Mouse (Mus musculus): ENCODE results near the gene Grin3a. TPM values are rescaled to one million over a fixed set of nuclear protein-coding genes. Genes with fewer than 3 reads are reported as not detected.

Grin3a gene
- 0.03 and 0.05 TPM in 2 replicates for polyA plus RNA-seq (2015; fragmentation: Nextera tagmentation; extraction: Ambion mirVana)

DNA sequence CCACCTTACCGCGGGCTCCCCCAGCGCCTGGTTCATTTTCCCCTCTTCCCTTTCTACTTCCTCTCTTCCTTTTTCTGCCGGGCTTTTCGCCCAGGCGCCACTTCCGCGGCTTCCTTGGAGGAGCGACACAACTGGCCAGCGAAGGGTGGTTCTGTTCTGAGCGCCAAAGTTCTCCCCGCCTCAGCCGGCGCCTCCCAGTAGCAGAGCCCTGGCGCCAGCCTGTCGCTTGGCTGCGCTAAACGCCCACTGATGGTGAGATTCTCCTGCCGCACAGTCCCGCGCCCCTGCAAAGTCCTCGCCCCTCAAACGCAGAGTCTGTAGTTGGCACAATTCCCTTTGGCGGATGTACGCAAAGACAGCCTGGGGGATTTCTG lies at the start of gene Grin3a:
Grin3a (minus strand) TSS at position 133 of the 374 bp plus-strand sequence.
- H3K4me3 ChIP-seq (replicated peaks), result peak within 1 kb of the TSS; percentile 37
- H3K27ac ChIP-seq, result no peak within 1 kb of the TSS
- DNase-seq, result no peak
- H3K9ac ChIP-seq, result no peak within 1 kb of the TSS
- ATAC-seq (ENCODE audit: low read depth), result no peak
- H3K9me3 ChIP-seq (replicated peaks), result no peaks in the 10 kb centered on the region
- no peaks in the 10 kb centered on the region for H3K36me3 ChIP-seq
- H3K27me3 ChIP-seq, result peaks cover 48% of the 10 kb centered on the region
- no peaks in the 10 kb centered on the region for H3K4me1 ChIP-seq (replicated peaks)
- peak within 1 kb of the TSS; percentile 51 for H3K4me2 ChIP-seq
- 2% methylated on average over 23 of the region's 25 CpGs for WGBS (ENCODE audit: insufficient replicate concordance)

DNA sequence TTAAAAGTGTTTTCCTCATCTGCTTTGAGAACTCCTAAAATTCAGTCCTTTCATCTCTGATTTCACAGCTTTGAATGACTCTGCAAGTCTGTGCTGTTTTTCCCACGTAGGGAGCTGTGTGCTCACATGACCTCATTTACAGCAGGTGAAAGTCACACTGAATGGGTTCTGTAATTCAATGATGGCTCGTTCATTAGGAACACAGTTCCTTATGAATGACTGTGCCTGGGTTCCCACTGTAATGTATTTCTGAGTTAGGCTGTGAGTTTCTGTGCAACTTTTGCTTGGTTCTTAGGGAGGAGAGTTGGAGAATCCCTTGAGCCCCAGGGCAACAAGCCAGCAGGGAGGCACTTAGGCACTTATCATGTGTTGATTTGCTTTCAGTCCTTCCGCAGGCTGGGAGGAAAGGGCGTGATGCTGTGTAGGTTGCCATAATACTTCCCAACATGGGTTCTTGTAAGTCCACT lies 46.3 kb upstream of the Grin3a start:
- no peak overlapping the region for H3K27ac ChIP-seq
- ATAC-seq (ENCODE audit: low read depth), result no peak
- no peaks in the 10 kb centered on the region for H3K9me3 ChIP-seq (replicated peaks)
- no peak overlapping the region for H3K4me3 ChIP-seq (replicated peaks)
- no peaks in the 10 kb centered on the region for H3K27me3 ChIP-seq
- H3K4me2 ChIP-seq, result no peak overlapping the region
- no peaks in the 10 kb centered on the region for H3K4me1 ChIP-seq (replicated peaks)
- 22% methylated on average over 4 of the region's 4 CpGs for WGBS (ENCODE audit: insufficient replicate concordance)
- no peak for DNase-seq
- no peak overlapping the region for H3K9ac ChIP-seq
- H3K36me3 ChIP-seq, result no peaks in the 10 kb centered on the region

DNA sequence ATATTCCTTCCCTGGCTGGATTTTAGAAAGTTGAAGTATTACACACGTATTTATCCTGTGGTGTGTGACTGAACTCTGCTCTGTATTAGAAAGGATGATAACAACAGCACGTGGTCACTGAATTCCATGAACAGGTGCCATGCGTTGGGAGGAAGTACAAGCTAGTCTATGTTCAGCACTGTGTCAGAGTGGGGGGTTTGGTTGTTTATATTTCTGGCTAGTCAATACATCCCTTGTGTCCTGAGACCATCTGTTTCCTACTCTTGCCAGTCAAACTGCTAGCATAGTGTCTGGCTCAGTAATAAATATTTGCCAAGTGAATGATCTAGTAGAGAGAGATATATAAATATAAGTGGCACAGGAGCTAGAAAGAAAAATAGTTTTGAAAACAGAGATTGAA lies 31.5 kb upstream of the Grin3a start:
- DNase-seq, result no peak
- Histone ChIP-seq H3K9ac (no peak overlapping the region), H3K36me3 (no peaks in the 10 kb centered on the region), H3K27me3 (no peaks in the 10 kb centered on the region), H3K4me2 (no peak overlapping the region), H3K4me3 (replicated peaks) (no peak overlapping the region), H3K27ac (no peak overlapping the region), H3K4me1 (replicated peaks) (no peaks in the 10 kb centered on the region), H3K9me3 (replicated peaks) (no peaks in the 10 kb centered on the region)
- WGBS (ENCODE audit: insufficient replicate concordance), result 40% methylated on average over 3 of the region's 3 CpGs
- ATAC-seq (ENCODE audit: low read depth), result no peak

DNA sequence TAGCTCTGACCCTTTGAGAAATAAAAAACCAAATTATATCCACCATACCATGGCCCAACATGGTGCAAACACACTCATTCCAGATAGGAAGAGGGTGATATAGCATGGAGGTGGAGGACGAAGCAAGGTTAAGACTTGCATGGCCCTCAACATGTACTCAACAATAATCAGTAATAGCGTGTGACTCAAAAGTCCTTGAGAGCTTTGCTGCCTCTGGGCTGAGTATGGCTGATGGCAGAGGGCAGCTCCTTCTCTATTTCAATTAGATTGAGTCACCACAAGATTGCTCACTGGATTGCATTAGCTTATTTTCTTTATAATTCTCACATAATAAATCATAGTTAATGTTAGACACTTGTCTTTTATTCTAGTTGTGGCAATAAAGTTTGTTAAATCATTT lies 15.1 kb upstream of the Grin3a start:
- no peak for DNase-seq
- WGBS (ENCODE audit: insufficient replicate concordance), result 69% methylated on average over 2 of the region's 2 CpGs
- no peak overlapping the region for H3K4me2 ChIP-seq
- no peaks in the 10 kb centered on the region for H3K36me3 ChIP-seq
- H3K4me3 ChIP-seq (replicated peaks), result no peak overlapping the region
- H3K9me3 ChIP-seq (replicated peaks), result no peaks in the 10 kb centered on the region
- no peak overlapping the region for H3K9ac ChIP-seq
- no peaks in the 10 kb centered on the region for H3K4me1 ChIP-seq (replicated peaks)
- no peak for ATAC-seq (ENCODE audit: low read depth)
- H3K27me3 ChIP-seq, result no peaks in the 10 kb centered on the region
- no peak overlapping the region for H3K27ac ChIP-seq

DNA sequence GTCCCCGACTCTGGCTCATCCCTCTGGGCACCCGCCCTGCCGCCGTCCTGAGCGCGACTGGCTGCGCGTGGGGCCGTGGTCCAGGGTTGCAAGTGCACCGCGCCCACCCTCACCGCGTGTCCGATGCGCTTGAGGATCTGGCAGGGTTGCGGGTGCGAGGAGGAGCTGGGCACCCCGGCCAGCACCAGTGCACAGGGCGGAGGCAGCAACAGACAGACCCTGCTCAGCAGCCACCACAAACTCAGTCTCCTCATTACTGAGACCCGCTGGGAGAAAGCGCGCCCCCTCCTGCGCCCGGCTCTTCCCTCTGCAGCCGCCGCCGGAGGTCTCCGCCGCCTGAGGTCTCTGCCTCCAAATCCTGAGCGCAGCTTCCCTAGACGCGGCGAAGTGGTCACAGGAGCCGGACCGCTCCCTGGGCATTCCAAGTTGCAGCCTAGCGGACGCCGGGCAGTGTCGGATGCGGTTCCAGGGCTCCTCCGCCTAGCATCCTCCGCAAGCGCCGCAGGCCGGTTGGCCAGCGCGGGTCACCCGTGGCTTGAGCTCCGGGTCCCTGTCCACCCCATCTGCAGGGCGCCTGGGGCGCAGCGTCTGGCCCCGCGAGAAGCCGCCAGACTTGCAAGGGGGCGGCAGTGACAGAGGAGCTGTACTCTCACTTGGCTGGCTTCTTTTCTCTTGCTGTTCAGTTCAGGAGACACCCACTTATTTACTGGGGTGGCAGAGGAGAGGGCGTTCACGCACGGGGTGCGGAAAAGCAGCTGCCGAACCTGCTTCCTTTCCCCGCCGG lies 524 bp downstream of the Grin3a start:
- Histone ChIP-seq H3K9me3 (replicated peaks) (no peaks in the 10 kb centered on the region), H3K27me3 (peaks cover 48% of the 10 kb centered on the region), H3K4me2 (peak overlapping the region; percentile 51), H3K9ac (no peak overlapping the region), H3K4me1 (replicated peaks) (no peaks in the 10 kb centered on the region), H3K27ac (no peak overlapping the region), H3K4me3 (replicated peaks) (peak overlapping the region; percentile 37), H3K36me3 (no peaks in the 10 kb centered on the region)
- ATAC-seq (ENCODE audit: low read depth) (no peak), DNase-seq (no peak)
- 1% methylated on average over 63 of the region's 63 CpGs for WGBS (ENCODE audit: insufficient replicate concordance)

DNA sequence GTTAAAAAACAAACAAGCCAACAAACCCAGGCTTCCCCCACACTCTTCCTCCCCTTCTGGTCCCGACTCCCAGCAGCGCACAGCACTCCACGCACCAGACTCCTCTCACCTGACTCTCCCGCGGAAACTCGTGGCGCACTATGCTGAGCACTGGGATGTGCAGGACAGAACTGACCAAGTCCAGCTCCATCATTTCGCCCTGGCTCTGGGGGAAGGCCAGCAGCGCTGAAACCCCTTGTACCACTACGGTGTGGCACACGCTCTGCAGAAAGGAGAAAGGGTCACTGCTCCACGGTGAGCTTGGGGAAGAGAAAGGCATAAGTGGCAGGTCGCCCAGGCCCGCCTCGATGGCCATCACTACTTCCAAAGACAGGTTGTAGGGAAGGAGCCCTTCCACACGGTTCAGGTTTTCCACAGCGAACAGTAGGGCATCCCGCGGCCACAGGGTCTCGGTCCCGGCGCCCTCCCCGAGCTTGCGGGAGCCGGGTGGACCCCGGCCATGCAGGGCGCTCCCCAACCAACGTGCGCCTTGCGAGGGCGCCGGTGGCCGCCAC lies 1.2 kb downstream of the Grin3a start:
- Histone ChIP-seq H3K4me3 (replicated peaks) (peak overlapping the region; percentile 37; the same call in 1 of the 2 replicates), H3K9me3 (replicated peaks) (no peaks in the 10 kb centered on the region), H3K9ac (no peak overlapping the region), H3K27me3 (peaks cover 48% of the 10 kb centered on the region), H3K4me2 (peak overlapping the region; percentile 51), H3K27ac (no peak overlapping the region), H3K4me1 (replicated peaks) (no peaks in the 10 kb centered on the region), H3K36me3 (no peaks in the 10 kb centered on the region)
- 5% methylated on average over 33 of the region's 33 CpGs for WGBS (ENCODE audit: insufficient replicate concordance)
- ATAC-seq (ENCODE audit: low read depth) (no peak), DNase-seq (no peak)

DNA sequence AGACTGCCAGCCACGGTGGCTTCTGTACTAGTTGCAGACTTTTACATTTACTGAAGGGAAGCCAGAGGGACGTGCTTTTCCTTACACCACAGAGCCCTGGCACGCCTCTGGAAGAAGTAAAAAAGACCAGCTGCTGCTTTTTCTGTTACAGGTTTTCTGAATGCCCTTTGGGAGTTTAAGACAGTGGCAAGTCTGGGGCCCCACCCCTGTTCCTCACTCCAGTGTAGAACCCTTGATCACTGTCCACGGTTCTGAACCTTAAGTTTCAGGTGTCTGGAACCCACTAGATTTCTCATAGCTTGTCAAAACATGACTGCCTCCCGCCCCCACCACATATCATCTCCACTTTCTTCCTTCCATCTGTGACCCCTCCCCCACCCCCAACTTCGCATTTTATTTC lies 1.8 kb downstream of the Grin3a start:
- H3K27me3 ChIP-seq, result peaks cover 48% of the 10 kb centered on the region
- no peak overlapping the region for H3K9ac ChIP-seq
- H3K36me3 ChIP-seq, result no peaks in the 10 kb centered on the region
- H3K4me3 ChIP-seq (replicated peaks), result no peak overlapping the region
- H3K4me1 ChIP-seq (replicated peaks), result no peaks in the 10 kb centered on the region
- no peaks in the 10 kb centered on the region for H3K9me3 ChIP-seq (replicated peaks)
- H3K4me2 ChIP-seq, result no peak overlapping the region
- DNase-seq (no peak), ATAC-seq (ENCODE audit: low read depth) (no peak)
- H3K27ac ChIP-seq, result no peak overlapping the region
- 21% methylated on average over 6 of the region's 6 CpGs for WGBS (ENCODE audit: insufficient replicate concordance)

DNA sequence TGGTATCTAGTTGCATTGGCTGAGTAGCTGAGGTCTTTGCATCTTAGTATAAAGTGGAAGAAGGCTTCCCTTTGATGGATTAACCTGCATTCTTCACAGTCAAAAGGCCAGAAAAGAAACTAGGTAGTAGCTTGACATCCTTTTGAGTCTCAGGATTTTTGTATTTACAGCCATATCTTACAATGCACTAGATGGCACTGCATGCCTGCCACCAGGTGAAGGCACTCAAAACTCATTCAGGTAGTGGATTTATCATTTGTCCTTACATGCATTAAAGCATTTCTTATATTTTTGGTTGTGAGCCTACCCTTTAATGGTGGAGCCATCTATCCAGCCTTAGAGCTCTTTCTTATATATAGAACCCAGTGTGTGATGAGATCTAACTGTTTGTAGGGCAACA lies 13.5 kb downstream of the Grin3a start:
- ATAC-seq (ENCODE audit: low read depth) (no peak), DNase-seq (no peak)
- no peak overlapping the region for H3K27ac ChIP-seq
- H3K36me3 ChIP-seq, result no peaks in the 10 kb centered on the region
- H3K27me3 ChIP-seq, result no peaks in the 10 kb centered on the region
- no peak overlapping the region for H3K4me2 ChIP-seq
- no peaks in the 10 kb centered on the region for H3K4me1 ChIP-seq (replicated peaks)
- H3K9me3 ChIP-seq (replicated peaks), result no peaks in the 10 kb centered on the region
- no peak overlapping the region for H3K4me3 ChIP-seq (replicated peaks)
- H3K9ac ChIP-seq, result no peak overlapping the region

DNA sequence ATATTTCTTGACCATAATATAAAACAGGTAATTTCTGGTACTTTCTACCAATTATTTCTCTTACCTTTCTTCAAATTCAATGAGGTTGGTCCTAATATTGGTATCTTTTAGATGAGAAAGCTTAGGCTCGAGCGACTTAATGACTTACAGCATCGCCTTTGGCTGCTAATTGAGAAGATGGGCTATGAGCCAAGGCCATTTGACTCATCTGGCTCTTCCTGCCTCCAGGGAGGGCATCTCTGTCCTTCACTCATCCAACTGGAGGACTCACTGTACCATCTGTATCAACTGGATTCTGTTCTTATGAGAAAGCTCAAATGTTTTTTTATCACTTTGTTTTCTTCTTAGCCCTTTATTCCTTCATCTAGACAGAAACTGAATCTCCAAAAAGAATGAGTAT lies 31.7 kb downstream of the Grin3a start:
- no peak overlapping the region for H3K4me3 ChIP-seq (replicated peaks)
- H3K4me2 ChIP-seq, result no peak overlapping the region
- H3K27me3 ChIP-seq, result no peaks in the 10 kb centered on the region
- DNase-seq, result no peak
- ATAC-seq (ENCODE audit: low read depth), result no peak
- 65% methylated on average over 3 of the region's 3 CpGs for WGBS (ENCODE audit: insufficient replicate concordance)
- H3K9me3 ChIP-seq (replicated peaks), result no peaks in the 10 kb centered on the region
- H3K27ac ChIP-seq, result no peak overlapping the region
- H3K36me3 ChIP-seq, result no peaks in the 10 kb centered on the region
- H3K9ac ChIP-seq, result no peak overlapping the region
- H3K4me1 ChIP-seq (replicated peaks), result no peaks in the 10 kb centered on the region

DNA sequence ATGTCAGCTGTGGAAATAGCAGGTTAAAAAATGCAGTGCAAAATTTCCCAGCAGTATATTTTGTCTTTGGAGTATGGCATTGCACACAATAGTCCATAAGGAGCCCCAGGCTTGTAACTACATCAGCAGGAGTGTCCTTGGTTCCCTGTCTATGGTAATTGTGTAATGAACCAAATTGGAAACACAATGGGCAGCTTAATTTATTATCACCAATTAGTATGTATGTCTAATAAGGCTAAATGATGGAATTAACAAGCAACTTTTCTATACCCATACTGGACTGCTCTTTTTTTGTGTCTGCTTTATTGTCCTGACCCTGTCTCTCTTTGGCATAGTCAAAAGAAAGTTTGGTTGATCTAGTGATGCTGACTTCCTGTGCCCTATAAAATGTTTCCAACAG lies 38.8 kb downstream of the Grin3a start:
- ATAC-seq (ENCODE audit: low read depth), result no peak
- Histone ChIP-seq H3K4me1 (replicated peaks) (no peaks in the 10 kb centered on the region), H3K36me3 (no peaks in the 10 kb centered on the region), H3K4me3 (replicated peaks) (no peak overlapping the region), H3K27ac (no peak overlapping the region), H3K9me3 (replicated peaks) (no peaks in the 10 kb centered on the region), H3K27me3 (no peaks in the 10 kb centered on the region), H3K4me2 (no peak overlapping the region), H3K9ac (no peak overlapping the region)
- no peak for DNase-seq

DNA sequence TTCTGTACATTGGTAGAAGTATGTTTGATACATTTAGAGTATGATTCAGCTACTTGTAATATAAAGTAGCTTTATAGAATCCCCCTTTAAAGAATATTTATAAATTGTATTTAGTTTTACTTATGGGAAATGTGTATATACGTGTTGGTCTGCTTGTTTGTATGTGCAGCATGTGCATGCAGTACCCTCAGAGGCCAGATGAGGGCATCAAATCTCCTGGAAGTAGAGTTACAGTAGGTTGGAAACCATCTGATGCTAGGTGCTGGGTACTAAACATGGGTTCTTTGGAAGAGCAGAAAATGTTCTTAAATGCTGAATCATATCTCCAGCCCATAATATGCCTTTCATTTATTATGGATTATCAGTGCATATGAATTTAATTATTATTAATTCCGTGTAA lies 46.2 kb downstream of the Grin3a start:
- WGBS (ENCODE audit: insufficient replicate concordance), result 53% methylated on average over 2 of the region's 2 CpGs
- ATAC-seq (ENCODE audit: low read depth), result no peak
- no peak overlapping the region for H3K27ac ChIP-seq
- no peak overlapping the region for H3K4me2 ChIP-seq
- H3K36me3 ChIP-seq, result no peaks in the 10 kb centered on the region
- no peak for DNase-seq
- no peak overlapping the region for H3K4me3 ChIP-seq (replicated peaks)
- no peaks in the 10 kb centered on the region for H3K9me3 ChIP-seq (replicated peaks)
- no peaks in the 10 kb centered on the region for H3K27me3 ChIP-seq
- H3K4me1 ChIP-seq (replicated peaks), result no peaks in the 10 kb centered on the region
- H3K9ac ChIP-seq, result no peak overlapping the region

DNA sequence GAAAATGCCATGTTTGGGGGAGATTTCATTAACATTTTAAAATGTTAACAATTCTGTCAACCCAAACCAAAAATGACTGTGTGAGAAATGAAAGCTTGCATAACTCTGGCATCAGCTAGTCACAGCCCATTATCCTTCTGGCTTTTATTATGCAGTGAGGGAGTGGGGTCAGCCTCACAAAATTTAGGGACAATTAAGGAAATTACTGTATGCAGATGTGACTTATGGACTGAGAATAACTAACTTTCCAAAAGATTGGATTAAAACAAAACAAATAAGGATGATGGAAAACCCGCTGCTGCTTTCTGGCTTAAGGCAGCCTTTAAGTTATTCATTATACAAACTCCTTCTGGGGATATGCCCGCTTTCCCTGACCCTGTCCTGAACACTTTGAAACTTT lies 56.6 kb downstream of the Grin3a start:
- no peak for ATAC-seq (ENCODE audit: low read depth)
- Histone ChIP-seq H3K9me3 (replicated peaks) (no peaks in the 10 kb centered on the region), H3K4me2 (no peak overlapping the region), H3K36me3 (no peaks in the 10 kb centered on the region), H3K9ac (no peak overlapping the region), H3K4me3 (replicated peaks) (no peak overlapping the region), H3K4me1 (replicated peaks) (no peaks in the 10 kb centered on the region), H3K27ac (no peak overlapping the region), H3K27me3 (no peaks in the 10 kb centered on the region)
- WGBS (ENCODE audit: insufficient replicate concordance), result 65% methylated on average over 2 of the region's 2 CpGs
- DNase-seq, result no peak

Data from liver, embryonic 13.5 days (tissue).